Mouse (Mus musculus) stomach, embryonic 16.5 days (tissue): Measurements from ENCODE around the gene Mrps10. TPM values are rescaled to one million over a fixed set of nuclear protein-coding genes. Genes with fewer than 3 reads are reported as not detected.

Experiments used
- ATAC-seq: fragments of 200-750 bp; cut with Nextera tagmentation; 2 replicates; pipeline ENCODE4 v1.8.0; 2017; ENCODE audit warnings: moderate number of reproducible peaks, moderate TSS enrichment; ENCODE audit not compliant: insufficient read depth, low FRiP score
- H3K27ac ChIP-seq: fragments of 300-500 bp; sonication (generic); 2 replicates; pipeline ENCODE4 v1.5.1; 2014; ENCODE audit warnings: low read length
- H3K27me3 ChIP-seq: fragments of 300-500 bp; sonication (generic); 2 replicates; pipeline ENCODE4 v1.6.1; 2014; ENCODE audit warnings: low read length, control low read depth, mixed read lengths; ENCODE audit not compliant: control insufficient read depth, insufficient read depth
- H3K36me3 ChIP-seq: fragments of 300-500 bp; sonication (generic); 2 replicates; pipeline ENCODE4 v1.6.1; 2014; ENCODE audit warnings: low read length; ENCODE audit not compliant: control insufficient read depth, insufficient read depth
- H3K4me1 ChIP-seq: fragments of 300-500 bp; sonication (generic); 2 replicates; pipeline ENCODE4 v1.6.1; 2014; ENCODE audit warnings: low read length, control low read depth, mixed read lengths; ENCODE audit not compliant: control insufficient read depth, insufficient read depth
- H3K4me2 ChIP-seq: fragments of 300-500 bp; sonication (generic); 2 replicates; pipeline ENCODE4 v1.6.1; 2014; ENCODE audit warnings: low read depth, low read length, mixed read lengths
- H3K4me3 ChIP-seq: fragments of 300-500 bp; sonication (generic); replicated peaks from 2 replicates; pipeline ENCODE4 v1.5.1; 2014; ENCODE audit warnings: mild to moderate bottlenecking, low read length
- H3K9ac ChIP-seq: fragments of 300-500 bp; sonication (generic); 2 replicates; pipeline ENCODE4 v1.6.1; 2014; ENCODE audit warnings: low read length
- H3K9me3 ChIP-seq: fragments of 300-500 bp; sonication (generic); replicated peaks from 2 replicates; pipeline ENCODE4 v1.6.1; 2016; ENCODE audit warnings: low read length, control low read depth; ENCODE audit not compliant: control insufficient read depth
- WGBS: fragments of 180-500 bp; shearing (Covaris S2); extraction: QIAGEN DNeasy Blood & Tissue Kit; methylation state at CpG from one replicate; pipeline ENCODE4 v1.1.7; 2014; 5-methylcytosine and 5-hydroxymethylcytosine counted together
- polyA plus RNA-seq: library from polyadenylated mRNA; unstranded; fragments of >200 nt; fragmentation: Nextera tagmentation; extraction: Ambion mirVana; gene quantifications from 2 replicates; pipeline ENCODE4 v1.2.1, GENCODE M21; 2015

Gene Mrps10
- 60.1 and 66.1 TPM in 2 replicates for polyA plus RNA-seq

DNA sequence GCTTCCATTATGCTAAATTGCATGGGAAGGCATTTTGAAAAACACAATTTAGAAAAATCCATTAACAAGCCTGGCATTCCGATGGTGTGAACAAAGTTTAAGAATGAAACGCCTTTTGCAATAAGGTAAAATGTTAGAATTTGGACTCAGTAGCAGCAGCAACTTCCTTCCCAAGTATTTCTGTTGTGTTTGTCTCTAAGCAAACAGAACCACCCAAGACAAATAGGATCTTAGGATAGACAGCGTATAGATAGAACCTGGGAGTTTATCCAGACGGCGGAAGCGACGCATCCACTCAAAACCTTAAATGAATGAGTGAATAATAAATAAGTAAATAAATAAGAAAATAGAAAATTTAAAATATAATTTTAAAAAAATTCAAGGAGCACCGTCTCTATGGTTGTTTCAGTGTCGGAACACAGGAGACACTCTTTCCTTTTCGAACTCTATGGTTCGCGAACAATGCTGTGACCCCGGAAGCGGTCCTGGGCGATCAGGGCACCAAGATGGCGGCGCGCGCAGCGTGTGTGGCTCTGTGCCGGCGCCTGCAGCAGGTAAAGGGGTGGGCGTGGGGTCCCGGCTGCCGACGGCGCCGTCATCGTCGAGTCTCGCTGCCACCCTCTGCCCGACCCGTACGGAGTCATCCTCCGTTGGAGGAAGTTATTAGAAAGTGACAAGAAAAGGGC, at the start of gene Mrps10:
Mrps10 (plus strand) TSS at position 487 of the 686 bp plus-strand sequence.
- no peaks in the 10 kb centered on the region for H3K4me1 ChIP-seq
- no peaks in the 10 kb centered on the region for H3K27me3 ChIP-seq
- WGBS = 3% methylated on average over 35 of the region's 35 CpGs
- H3K9me3 ChIP-seq = no peaks in the 10 kb centered on the region
- no peaks in the 10 kb centered on the region for H3K36me3 ChIP-seq
- H3K27ac ChIP-seq = peak within 1 kb of the TSS; percentile 57
- peak; percentile 90 for ATAC-seq
- H3K4me3 ChIP-seq = peak within 1 kb of the TSS; percentile 85
- peak within 1 kb of the TSS; percentile 82 for H3K4me2 ChIP-seq
- peak within 1 kb of the TSS; percentile 81 for H3K9ac ChIP-seq

DNA sequence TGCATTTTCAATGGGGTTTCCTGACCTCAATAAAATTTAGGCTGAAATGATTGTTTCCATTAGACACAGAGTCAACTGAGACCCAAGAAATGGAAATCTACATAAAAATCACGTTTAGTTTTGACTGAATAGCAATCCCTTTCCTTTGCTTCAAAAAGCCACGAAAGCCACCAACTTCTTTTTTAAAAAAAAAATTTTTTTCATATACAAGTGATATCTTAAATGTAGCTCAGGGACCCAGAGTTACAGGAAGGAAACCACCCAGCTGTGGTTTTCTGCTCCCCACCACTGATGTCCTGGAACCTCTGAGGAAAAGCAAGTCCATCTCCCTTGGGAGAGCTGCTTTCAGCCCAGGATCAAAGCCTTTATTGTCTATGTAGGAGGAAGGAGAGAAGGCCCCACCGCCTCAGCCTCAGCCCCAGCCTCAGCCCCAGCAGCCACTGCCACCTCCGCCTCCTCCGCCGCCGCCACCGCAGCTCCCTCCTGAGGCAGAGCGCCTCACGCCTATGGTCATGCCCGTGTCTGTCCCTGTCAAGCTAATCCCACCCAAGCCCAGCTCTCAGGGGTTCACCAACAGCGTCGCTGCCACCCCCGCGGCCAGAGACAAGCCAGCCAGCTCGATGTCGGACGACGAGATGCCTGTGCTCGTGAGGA, 49.6 kb upstream of the Mrps10 start:
- no peak overlapping the region for H3K4me3 ChIP-seq
- H3K9ac ChIP-seq = no peak overlapping the region
- whole genome bisulfite sequencing = 80% methylated on average over 20 of the region's 20 CpGs
- peaks cover 6% of the 10 kb centered on the region; the same call in 1 of the 2 replicates for H3K36me3 ChIP-seq
- ATAC-seq = no peak
- H3K27me3 ChIP-seq = no peaks in the 10 kb centered on the region
- no peak overlapping the region for H3K4me2 ChIP-seq
- no peaks in the 10 kb centered on the region for H3K9me3 ChIP-seq
- H3K4me1 ChIP-seq = no peaks in the 10 kb centered on the region
- no peak overlapping the region for H3K27ac ChIP-seq

DNA sequence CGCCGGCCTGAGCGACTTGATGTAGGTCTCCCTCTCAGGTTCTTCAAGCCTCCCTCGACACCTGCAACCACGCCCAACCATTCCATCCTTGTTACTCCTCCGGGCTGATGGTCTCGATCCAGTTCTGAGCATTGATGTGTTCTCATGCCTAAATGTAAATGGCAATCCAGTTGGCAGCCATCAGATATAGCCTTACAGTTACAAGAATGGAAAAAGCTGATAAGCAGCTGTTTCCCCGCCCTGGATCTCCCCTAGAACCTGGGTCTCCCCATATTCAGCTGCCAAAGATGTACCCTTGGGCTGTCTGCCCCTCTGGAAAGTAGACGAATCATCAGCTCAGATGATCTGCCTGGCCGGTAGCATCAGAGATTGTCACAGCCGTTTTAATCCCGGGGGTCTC, 48.9 kb upstream of the Mrps10 start:
- 83% methylated on average over 12 of the region's 12 CpGs for WGBS
- no peak overlapping the region for H3K4me2 ChIP-seq

DNA sequence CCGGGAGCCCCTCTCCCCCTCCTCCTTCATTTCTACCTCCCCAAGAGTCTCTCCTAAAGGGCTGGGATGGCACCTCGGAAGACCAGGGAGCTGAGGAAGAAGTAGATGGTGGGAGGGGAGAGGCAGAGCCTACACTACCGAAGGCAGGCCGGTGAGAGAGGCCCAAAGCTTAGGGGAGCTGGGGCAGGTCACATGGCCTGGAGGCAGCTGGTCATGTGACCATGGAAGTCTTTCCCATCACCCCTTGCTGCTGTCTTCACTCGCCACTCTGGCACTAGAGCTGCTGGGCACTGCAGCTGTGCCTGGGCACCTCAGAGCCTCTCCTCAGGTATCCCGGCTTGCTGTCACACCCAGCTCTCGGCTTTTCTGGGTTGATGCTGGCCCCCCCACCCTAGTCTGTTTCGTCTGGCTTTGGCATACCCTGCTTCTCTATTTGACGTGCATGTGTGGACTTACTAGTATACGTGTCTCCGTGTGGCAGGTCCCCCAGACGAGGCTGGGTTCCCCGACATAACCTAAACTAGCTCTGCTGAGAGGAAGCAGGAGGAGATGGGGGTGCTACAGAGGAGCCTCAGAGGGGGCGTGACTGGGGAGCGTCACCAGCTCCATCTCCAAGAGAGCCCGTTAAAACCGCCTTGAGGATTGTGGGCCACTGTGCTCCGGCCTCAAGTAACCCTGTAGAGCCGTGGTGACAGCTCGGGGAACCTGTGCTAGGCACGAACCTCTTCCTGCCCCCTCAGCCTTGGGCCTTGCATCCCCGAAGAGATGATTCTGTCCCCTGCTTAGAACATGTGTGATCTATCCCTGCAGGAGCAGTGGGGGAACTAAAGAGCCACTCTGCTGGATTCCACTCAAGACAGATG, 46.3 kb upstream of the Mrps10 start:
- no peaks in the 10 kb centered on the region for H3K9me3 ChIP-seq
- H3K4me3 ChIP-seq = no peak overlapping the region
- 83% methylated on average over 22 of the region's 22 CpGs for WGBS
- H3K27ac ChIP-seq = peak overlapping the region; percentile 30; the same call in 1 of the 2 replicates
- H3K27me3 ChIP-seq = no peaks in the 10 kb centered on the region
- no peak overlapping the region for H3K4me2 ChIP-seq
- H3K36me3 ChIP-seq = peaks cover 5% of the 10 kb centered on the region; the same call in 1 of the 2 replicates
- H3K9ac ChIP-seq = no peak overlapping the region
- peak; percentile 12; the same call in 1 of the 2 replicates for ATAC-seq
- H3K4me1 ChIP-seq = no peaks in the 10 kb centered on the region

More for the DNA sequence above, 48.9 kb upstream of the Mrps10 start:
- Histone ChIP-seq H3K9ac (no peak overlapping the region), H3K9me3 (no peaks in the 10 kb centered on the region), H3K27me3 (no peaks in the 10 kb centered on the region), H3K36me3 (no peaks in the 10 kb centered on the region; the same call in 1 of the 2 replicates), H3K4me1 (no peaks in the 10 kb centered on the region), H3K27ac (no peak overlapping the region), H3K4me3 (no peak overlapping the region)
- ATAC-seq = no peak

DNA sequence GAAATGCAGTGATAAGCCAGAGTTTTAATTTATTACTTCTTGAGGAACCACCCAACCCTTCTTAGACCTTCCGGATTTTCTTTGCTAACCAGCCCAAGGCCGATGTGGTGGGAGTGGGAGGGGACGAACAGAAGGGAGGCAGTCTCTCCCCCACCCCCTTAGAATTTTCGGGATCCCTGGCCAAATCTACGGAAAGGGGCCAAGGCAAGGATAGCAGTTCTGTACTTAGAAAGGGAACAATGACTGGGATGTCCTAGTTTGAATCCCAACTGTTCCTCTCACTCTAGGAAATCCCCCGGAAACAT, 45.7 kb upstream of the Mrps10 start:
- Histone ChIP-seq H3K4me1 (no peaks in the 10 kb centered on the region), H3K4me2 (no peak overlapping the region), H3K9ac (no peak overlapping the region), H3K27me3 (no peaks in the 10 kb centered on the region), H3K36me3 (peaks cover 5% of the 10 kb centered on the region; the same call in 1 of the 2 replicates), H3K27ac (peak overlapping the region; percentile 64; the same call in 1 of the 2 replicates), H3K9me3 (no peaks in the 10 kb centered on the region), H3K4me3 (no peak overlapping the region)
- WGBS = 61% methylated on average over 6 of the region's 6 CpGs
- peak; percentile 48 for ATAC-seq

DNA sequence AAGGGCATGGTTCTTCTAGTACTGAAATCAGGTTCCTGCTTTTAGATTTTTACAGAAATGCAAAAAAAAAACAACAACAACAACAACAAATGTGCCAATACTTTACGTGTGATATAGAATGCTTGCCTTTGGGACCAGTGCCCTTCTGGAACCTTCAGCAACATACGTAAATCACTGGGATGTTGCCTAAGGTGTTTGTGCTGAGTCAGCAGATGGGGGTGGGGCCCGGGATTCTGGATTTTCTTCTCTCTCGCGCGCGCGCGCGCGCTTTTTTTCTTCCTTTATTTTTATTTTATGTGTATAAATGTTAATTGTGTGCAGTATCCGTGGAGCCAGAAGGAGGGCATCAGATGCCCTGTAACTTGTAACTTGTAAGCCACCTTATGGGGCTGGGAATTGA, 41.1 kb upstream of the Mrps10 start:
- Histone ChIP-seq H3K36me3 (peaks cover 5% of the 10 kb centered on the region; the same call in 1 of the 2 replicates), H3K4me3 (no peak overlapping the region), H3K27me3 (no peaks in the 10 kb centered on the region), H3K27ac (no peak overlapping the region), H3K9ac (no peak overlapping the region), H3K9me3 (no peaks in the 10 kb centered on the region), H3K4me2 (no peak overlapping the region), H3K4me1 (no peaks in the 10 kb centered on the region)
- no peak for ATAC-seq
- 89% methylated on average over 12 of the region's 12 CpGs for WGBS

DNA sequence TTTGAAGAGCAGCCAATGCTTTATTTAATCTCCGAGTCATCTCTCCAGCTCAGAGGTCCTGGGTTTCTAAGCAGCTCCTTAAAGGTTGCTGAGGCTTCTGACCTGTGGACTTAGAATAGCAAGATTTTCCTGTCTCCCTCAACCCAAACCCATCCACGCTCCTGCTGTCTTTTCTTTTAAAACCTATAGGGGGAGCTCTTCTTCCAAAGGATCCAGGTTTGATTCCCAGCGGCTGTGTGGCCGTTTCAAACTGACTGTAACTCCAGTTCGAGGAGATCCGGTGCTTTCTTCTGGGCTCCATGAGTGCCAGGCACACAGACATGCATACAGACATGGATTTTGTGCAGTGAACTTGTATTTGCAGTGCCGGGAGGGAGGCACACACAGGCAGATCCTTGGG, 40.7 kb upstream of the Mrps10 start:
- WGBS = 63% methylated on average over 7 of the region's 7 CpGs
- H3K4me3 ChIP-seq = no peak overlapping the region
- no peaks in the 10 kb centered on the region for H3K27me3 ChIP-seq
- H3K4me2 ChIP-seq = no peak overlapping the region
- H3K4me1 ChIP-seq = no peaks in the 10 kb centered on the region
- H3K36me3 ChIP-seq = peaks cover 5% of the 10 kb centered on the region; the same call in 1 of the 2 replicates
- no peak for ATAC-seq
- no peak overlapping the region for H3K9ac ChIP-seq
- no peaks in the 10 kb centered on the region for H3K9me3 ChIP-seq
- H3K27ac ChIP-seq = no peak overlapping the region

DNA sequence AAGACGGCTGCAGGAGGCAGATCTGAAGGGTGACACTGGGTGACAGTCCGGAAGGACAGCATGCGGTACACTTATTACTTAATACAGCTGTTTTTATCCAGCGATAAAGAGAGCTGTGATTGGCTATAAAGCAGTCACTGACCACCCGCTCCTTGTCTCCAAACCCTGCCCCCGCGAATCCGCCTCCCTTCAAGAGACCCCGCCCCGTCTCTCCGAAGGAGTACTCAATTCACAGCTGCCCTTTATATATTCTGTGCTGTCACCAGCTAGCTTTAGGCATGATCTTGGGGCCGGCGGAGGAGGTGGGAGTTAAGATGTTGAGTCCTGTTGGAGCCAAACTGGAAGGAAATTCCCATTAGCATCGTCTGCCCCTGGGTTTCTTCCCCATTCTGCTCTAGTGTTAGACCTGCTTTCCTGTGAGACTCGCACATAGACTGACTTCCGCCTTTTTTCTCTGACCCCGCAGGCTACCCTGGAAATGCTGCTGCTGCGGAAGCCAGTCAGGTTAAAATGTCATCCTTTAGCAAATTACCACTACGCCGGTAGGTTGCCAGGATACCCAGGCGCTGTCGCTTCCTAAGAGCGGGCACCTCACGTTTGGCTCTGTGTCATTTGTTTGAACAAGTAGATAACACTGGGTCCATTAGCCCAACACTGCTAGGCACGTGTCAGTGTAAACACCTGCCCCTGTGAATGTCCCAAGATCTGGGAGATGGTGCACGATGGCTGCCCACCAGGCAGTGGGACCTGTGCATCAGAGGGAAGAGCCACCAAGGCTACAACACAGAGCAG, 39.9 kb upstream of the Mrps10 start:
- Histone ChIP-seq H3K27ac (no peak overlapping the region), H3K9ac (no peak overlapping the region), H3K36me3 (peaks cover 5% of the 10 kb centered on the region; the same call in 1 of the 2 replicates), H3K27me3 (no peaks in the 10 kb centered on the region), H3K9me3 (no peaks in the 10 kb centered on the region), H3K4me2 (no peak overlapping the region), H3K4me3 (no peak overlapping the region), H3K4me1 (no peaks in the 10 kb centered on the region)
- WGBS = 65% methylated on average over 26 of the region's 26 CpGs
- no peak for ATAC-seq
